Mouse (Mus musculus): ENCODE results near the gene Cd70. TPM values are rescaled to one million over a fixed set of nuclear protein-coding genes. Genes with fewer than 3 reads are reported as not detected.
"Not testable (repeated sequence)": the region's sequence is repeated elsewhere in the genome, so short reads cannot be mapped to it uniquely, and the experiment has no call there.

Gene Cd70
- polyA plus RNA-seq, 1 experiment from 2014 or later = not detected

DNA sequence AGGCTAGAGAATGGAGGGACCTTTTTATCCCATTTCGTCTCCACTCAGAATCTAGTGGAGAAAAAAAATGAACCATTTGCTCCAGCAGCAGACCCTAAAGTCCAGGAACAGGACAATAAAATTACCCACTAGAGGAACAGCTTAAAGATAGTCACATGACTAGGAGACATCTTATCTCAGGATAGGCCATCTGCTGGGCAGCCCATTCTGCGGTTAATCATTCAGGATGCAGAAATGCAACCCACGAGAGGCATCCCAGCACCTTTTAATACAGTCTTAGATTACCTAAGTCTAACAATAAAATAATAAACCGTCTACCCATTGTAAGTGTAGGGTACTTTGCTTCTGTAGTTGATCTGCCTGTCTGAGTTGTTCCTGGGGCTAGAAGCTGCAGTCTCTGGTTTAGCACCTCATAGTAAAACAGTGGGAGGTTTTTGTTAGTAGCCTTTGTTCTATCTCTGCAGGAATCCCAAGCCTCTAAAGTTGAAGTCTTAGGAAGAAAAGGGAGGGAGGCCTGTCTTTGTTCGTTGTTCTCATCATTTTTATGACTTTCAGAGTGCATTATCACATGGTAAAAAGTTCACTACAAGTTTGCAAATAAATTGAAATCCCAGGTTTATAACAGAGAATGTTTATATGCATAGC lies 21.2 kb upstream of the Cd70 start:
- no peak for ATAC-seq (ENCODE audit: low FRiP score, low read depth)
- Histone ChIP-seq H3K4me2 (replicated peaks) (no peak overlapping the region), H3K4me1 (no peaks in the 10 kb centered on the region), H3K4me3 (no peak overlapping the region), H3K27ac (no peak overlapping the region), H3K36me3 (no peaks in the 10 kb centered on the region), H3K9me3 (no peaks in the 10 kb centered on the region), H3K27me3 (0 out of 2 replicates have a peak, but pooled peaks cover 3% of the 10 kb centered on the region), H3K9ac (no peak overlapping the region)
- WGBS = 43% methylated on average over 5 of the region's 5 CpGs

DNA sequence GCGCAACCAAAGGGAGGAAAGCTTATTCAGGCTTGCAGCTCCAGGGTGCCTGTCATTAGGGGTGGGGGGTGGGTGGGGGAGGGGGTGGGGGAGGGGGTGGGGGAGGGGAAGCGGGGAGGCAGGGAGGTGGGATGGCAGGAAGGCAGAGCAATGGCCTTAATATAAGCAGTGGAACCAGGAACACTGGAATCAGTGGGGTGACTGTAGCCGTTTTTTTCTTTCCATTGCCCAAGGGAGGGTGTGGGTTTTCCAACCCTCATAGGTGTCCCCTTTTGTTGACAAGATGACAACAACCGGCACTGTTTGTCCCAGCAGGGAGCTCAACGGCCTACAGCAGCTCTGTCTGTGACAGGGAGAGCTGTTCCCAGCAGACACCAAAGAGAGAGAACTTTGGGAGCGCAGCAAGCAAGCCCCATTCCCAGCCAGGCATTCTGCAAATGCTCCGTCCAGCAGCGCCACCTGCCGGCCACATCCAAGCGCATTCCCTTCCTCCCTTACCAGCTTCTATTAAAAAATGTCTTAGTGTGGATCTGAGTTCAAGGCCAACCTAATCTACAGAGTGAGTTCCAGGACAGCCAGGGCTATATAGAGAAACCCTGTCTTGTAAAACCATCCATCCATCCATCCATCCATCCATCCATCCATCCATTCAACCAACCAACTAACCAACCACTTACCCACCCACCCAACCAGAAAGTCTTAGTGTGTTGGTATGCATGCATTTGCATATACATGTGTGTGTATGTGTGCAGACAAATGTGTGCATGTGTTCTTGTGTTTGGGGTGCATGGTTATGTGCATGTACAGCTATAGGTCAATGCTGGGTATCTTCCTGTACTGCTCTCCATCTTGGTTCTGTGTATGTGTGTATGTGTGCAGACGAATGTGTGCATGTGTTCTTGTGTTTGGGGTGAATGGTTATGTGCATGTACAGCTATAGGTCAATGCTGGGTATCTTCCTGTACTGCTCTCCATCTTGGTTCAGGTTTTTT lies 17.5 kb upstream of the Cd70 start:
- Histone ChIP-seq H3K27ac (no peak overlapping the region), H3K4me3 (no peak overlapping the region), H3K4me1 (no peaks in the 10 kb centered on the region), H3K4me2 (replicated peaks) (no peak overlapping the region), H3K9me3 (no peaks in the 10 kb centered on the region), H3K36me3 (no peaks in the 10 kb centered on the region), H3K9ac (no peak overlapping the region), H3K27me3 (0 out of 2 replicates have a peak, but pooled peaks cover 3% of the 10 kb centered on the region)
- WGBS = 13% methylated on average over 10 of the region's 11 CpGs
- peak; percentile 68 for ATAC-seq (ENCODE audit: low FRiP score, low read depth)

DNA sequence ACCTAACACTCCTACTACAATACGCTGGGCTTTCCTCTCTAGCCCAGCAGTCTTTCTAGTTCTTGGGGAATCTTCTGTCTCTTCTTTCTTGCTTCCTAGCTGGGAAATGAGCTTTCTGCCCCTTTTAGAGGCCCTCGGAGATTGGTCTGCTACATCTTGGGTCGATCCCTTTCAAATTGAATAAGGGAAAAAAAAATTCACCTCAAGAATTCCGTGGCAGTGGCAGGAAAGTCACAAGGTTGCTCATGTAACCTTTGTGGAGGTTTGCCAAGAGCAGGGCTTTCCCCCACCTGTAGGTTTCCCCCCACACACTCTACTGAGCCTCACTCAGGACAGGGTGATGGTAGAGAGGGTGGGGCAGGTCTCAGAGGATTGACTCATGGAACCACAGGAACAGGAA lies 4.2 kb upstream of the Cd70 start:
- no peak overlapping the region for H3K9ac ChIP-seq
- no peak overlapping the region for H3K4me3 ChIP-seq
- H3K27ac ChIP-seq = no peak overlapping the region
- peaks cover 29% of the 10 kb centered on the region for H3K27me3 ChIP-seq
- H3K36me3 ChIP-seq = no peaks in the 10 kb centered on the region
- peaks cover 7% of the 10 kb centered on the region for H3K4me1 ChIP-seq
- WGBS = 81% methylated on average over 4 of the region's 4 CpGs
- H3K4me2 ChIP-seq (replicated peaks) = no peak overlapping the region
- no peaks in the 10 kb centered on the region for H3K9me3 ChIP-seq
- ATAC-seq (ENCODE audit: low FRiP score, low read depth) = no peak

DNA sequence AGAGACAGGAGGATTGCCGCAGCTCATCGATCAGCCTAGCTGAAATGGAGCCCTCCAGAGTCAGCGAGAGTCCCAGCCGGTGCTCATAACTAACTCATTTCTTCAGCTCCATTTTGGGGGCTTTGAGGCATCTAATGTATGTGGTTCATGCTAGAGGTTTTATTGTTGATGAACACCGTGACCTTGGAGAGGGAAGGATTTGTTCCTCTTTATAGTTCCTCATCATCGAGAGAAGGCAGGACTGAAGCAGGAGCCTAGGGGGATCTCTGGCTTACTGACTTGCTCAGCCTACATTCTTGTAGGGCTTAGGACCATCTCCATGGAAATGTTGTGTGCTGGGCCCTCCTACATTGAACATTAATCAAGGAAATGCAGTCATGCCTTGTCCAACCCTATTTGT lies 3.4 kb upstream of the Cd70 start:
- Histone ChIP-seq H3K27me3 (peaks cover 36% of the 10 kb centered on the region), H3K4me3 (no peak overlapping the region), H3K27ac (no peak overlapping the region), H3K9ac (no peak overlapping the region), H3K4me1 (peaks cover 8% of the 10 kb centered on the region), H3K9me3 (no peaks in the 10 kb centered on the region), H3K36me3 (no peaks in the 10 kb centered on the region), H3K4me2 (replicated peaks) (no peak overlapping the region)
- no peak for ATAC-seq (ENCODE audit: low FRiP score, low read depth)
- 89% methylated on average over 6 of the region's 6 CpGs for WGBS

DNA sequence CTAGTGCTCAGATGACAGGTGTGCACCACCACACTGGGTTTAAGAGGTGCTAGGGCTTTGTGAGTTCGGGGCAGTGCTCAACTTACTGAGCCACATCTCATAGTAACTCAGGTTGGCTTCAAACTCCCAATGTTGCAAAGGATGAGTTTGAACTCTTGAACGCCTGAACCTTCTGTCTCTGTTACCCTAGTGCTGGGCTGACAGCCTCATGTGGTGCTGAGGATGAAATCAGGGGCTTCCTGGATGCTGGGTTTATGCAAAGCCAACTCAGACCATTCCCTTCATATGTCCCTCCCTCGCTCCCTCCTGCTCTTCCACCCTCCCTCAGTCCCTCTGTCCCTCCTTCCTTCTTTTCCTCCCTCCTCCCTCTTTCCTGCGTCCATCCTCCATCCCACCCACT lies 1.2 kb downstream of the Cd70 start:
- Histone ChIP-seq H3K4me1 (peaks cover 8% of the 10 kb centered on the region), H3K4me2 (replicated peaks) (no peak overlapping the region), H3K9me3 (no peaks in the 10 kb centered on the region), H3K9ac (no peak overlapping the region), H3K36me3 (no peaks in the 10 kb centered on the region), H3K4me3 (no peak overlapping the region), H3K27ac (no peak overlapping the region), H3K27me3 (peaks cover 61% of the 10 kb centered on the region)
- ATAC-seq (ENCODE audit: low FRiP score, low read depth) = no peak
- 62% methylated on average over 4 of the region's 4 CpGs for WGBS

DNA sequence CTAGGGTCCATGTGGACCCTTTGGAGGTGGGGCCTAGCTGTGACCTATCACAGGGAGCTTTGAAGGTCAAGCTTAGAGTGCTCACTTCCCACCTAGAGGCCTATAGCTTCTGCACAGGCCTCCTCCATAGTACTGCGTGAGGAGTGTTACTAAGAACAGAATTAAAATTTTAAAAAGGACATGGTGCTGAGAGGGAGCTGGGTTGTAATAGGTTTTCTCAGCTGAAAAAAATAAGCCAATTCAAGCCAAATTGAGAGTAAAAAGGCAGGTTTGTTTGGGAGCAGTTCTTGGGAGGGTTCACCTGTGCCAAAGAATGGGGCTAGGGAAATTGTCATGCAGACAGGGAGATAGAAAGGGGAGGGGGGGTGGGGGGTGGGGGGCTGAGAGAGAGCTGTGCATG lies 4.5 kb downstream of the Cd70 start:
- 54% methylated on average over 1 of the region's 1 CpGs for WGBS
- H3K36me3 ChIP-seq = no peaks in the 10 kb centered on the region
- H3K4me3 ChIP-seq = no peak overlapping the region
- H3K27me3 ChIP-seq = peaks cover 46% of the 10 kb centered on the region
- H3K4me2 ChIP-seq (replicated peaks) = no peak overlapping the region
- H3K9me3 ChIP-seq = no peaks in the 10 kb centered on the region
- H3K9ac ChIP-seq = no peak overlapping the region
- H3K27ac ChIP-seq = no peak overlapping the region
- no peak for ATAC-seq (ENCODE audit: low FRiP score, low read depth)
- H3K4me1 ChIP-seq = peaks cover 8% of the 10 kb centered on the region

DNA sequence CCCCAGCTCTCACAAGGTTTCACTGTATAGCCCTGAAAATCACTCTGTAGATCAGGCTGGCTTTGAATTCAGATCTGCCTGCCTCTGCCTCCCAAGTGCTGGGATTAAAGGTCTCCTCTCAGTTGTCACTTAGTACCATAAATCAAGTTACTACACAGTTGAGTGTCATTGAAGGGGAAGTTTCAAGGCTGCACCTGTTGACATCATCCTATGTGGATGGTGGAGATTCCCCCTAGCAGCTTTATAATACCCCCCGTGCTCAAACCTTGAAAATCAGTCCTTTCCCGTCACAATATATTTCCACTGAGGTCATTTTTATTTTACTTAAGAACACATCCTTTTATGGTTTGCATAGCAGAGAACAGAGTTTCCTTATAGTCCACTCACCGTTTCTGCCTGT lies 5.9 kb downstream of the Cd70 start:
- no peak overlapping the region for H3K4me3 ChIP-seq
- WGBS = 83% methylated on average over 3 of the region's 3 CpGs
- no peaks in the 10 kb centered on the region for H3K4me1 ChIP-seq
- no peak for ATAC-seq (ENCODE audit: low FRiP score, low read depth)
- no peaks in the 10 kb centered on the region for H3K36me3 ChIP-seq
- H3K27ac ChIP-seq = no peak overlapping the region
- no peaks in the 10 kb centered on the region for H3K9me3 ChIP-seq
- no peak overlapping the region for H3K9ac ChIP-seq
- H3K27me3 ChIP-seq = peaks cover 32% of the 10 kb centered on the region
- no peak overlapping the region for H3K4me2 ChIP-seq (replicated peaks)

DNA sequence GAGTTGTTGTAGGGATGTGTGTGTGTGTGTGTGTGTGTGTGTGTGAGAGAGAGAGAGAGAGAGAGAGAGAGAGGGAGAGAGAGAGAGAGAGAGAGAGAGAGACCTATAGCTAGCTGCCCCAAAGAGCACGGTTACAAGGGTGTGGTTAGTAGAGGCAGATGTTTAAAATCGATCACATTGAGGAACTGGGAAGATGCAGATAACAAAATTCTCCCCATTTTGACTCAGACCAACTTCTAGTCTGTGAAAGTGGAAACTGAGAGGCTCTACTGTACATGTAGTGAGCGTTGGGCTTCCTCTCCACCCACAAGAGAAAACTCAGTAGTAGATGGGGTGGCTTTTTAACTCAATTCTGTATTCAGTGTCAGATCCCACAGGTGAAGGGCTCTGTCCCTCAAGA lies 9.9 kb downstream of the Cd70 start:
- Histone ChIP-seq H3K27ac (no peak overlapping the region), H3K9ac (no peak overlapping the region), H3K36me3 (no peaks in the 10 kb centered on the region), H3K9me3 (no peaks in the 10 kb centered on the region), H3K4me3 (no peak overlapping the region), H3K4me1 (no peaks in the 10 kb centered on the region), H3K4me2 (replicated peaks) (no peak overlapping the region), H3K27me3 (peaks cover under 1% of the 10 kb centered on the region)
- WGBS = 79% methylated on average over 3 of the region's 3 CpGs
- ATAC-seq (ENCODE audit: low FRiP score, low read depth) = no peak

DNA sequence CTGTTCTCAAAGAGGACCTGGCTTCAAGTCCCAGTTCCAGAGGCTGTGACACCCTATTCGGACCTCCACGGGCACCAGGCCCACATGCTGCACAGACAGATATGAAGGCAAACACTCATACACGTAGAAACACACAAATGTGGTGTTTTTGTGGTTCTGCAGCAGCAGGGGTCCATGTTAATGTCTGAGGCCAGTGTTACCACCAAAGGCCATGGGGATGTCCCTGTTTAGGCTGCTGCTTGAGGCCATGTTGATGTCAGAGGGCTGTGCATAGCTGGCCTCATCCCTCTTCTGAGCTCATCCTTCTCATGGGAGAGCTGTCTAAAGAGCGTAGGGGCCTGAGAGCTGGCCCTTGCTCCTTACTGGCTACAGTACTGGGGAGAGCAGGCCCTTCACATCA lies 10.9 kb downstream of the Cd70 start:
- Histone ChIP-seq H3K27me3 (peaks cover 6% of the 10 kb centered on the region), H3K4me2 (replicated peaks) (no peak overlapping the region), H3K9ac (no peak overlapping the region), H3K9me3 (no peaks in the 10 kb centered on the region), H3K4me3 (no peak overlapping the region), H3K36me3 (no peaks in the 10 kb centered on the region), H3K27ac (no peak overlapping the region), H3K4me1 (no peaks in the 10 kb centered on the region)
- WGBS = 83% methylated on average over 4 of the region's 4 CpGs
- no peak for ATAC-seq (ENCODE audit: low FRiP score, low read depth)

DNA sequence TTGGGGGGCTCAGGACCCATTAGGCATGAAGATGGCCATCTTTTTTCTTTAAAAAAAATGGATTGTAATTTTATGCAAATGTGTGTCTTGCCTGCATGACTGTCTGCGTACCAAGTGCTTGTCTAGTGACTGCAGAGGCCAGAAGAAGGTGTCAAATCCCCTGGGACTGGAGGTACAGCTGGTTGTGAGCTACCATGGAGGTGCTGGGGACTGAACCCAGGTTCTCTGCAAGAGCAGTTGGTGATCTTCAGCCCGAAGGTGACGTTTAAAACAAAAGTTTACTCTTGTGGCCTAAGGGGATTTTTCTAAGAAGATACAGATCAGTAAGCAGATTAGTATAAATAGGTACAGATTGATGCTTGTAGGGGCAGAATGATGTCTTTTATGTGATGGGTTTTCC lies 13.9 kb downstream of the Cd70 start:
- Histone ChIP-seq H3K27ac (no peak overlapping the region), H3K9me3 (no peaks in the 10 kb centered on the region), H3K4me1 (no peaks in the 10 kb centered on the region), H3K36me3 (no peaks in the 10 kb centered on the region), H3K4me3 (no peak overlapping the region), H3K4me2 (replicated peaks) (no peak overlapping the region), H3K27me3 (peaks cover 6% of the 10 kb centered on the region), H3K9ac (no peak overlapping the region)
- 78% methylated on average over 3 of the region's 3 CpGs for WGBS
- ATAC-seq (ENCODE audit: low FRiP score, low read depth) = no peak

DNA sequence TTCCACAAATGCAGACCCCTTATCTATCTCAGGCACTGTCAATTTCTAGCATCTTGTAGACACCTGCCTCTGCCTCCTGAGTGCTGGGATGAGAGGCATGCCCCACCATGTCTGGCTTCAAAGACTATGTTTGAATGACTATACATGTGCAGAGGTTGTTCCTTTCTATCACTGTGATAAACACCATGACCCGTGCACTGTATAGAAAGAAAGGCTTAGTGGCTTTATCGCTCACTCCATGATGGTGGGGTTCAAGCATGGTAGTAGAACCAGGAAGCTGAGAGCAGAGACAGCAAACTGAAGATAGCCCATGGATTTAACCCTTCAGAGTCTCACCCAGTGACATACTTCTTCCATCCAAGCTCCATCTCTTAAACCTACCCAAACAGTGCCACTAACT lies 14.9 kb downstream of the Cd70 start:
- H3K27ac ChIP-seq = no peak overlapping the region
- H3K36me3 ChIP-seq = no peaks in the 10 kb centered on the region
- H3K9ac ChIP-seq = no peak overlapping the region
- H3K4me2 ChIP-seq (replicated peaks) = no peak overlapping the region
- H3K27me3 ChIP-seq = peaks cover 6% of the 10 kb centered on the region
- no peak for ATAC-seq (ENCODE audit: low FRiP score, low read depth)
- no peaks in the 10 kb centered on the region for H3K9me3 ChIP-seq
- 67% methylated on average over 2 of the region's 2 CpGs for WGBS
- H3K4me1 ChIP-seq = no peaks in the 10 kb centered on the region
- H3K4me3 ChIP-seq = no peak overlapping the region

DNA sequence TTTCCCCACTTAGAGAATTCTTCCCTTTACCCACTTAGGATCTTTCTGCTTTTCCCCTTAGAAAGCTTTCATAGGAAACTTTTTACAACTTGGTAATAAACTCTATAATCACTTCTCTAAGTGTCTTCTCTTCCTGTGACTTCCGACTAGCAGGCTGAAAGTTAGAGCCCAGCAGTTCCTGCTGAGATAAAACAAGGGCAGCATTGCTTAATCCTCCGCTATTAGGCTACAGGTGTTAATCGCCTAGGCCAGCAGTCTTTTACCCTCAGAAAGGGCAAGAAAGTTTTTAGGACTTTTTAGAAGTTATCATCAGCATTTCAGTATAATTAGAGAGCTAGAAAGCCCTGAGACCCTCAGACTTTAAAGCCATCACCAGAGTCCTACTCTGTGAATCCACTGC lies 15.6 kb downstream of the Cd70 start:
- not testable (repeated sequence) for H3K4me2 ChIP-seq (replicated peaks); H3K27me3 ChIP-seq; ATAC-seq (ENCODE audit: low FRiP score, low read depth); H3K36me3 ChIP-seq; H3K9me3 ChIP-seq; H3K27ac ChIP-seq; H3K4me3 ChIP-seq; H3K9ac ChIP-seq; H3K4me1 ChIP-seq
- 6% methylated on average over 3 of the region's 3 CpGs for WGBS

Data from limb, embryonic 13.5 days (tissue).